In the genomic region with DNA sequence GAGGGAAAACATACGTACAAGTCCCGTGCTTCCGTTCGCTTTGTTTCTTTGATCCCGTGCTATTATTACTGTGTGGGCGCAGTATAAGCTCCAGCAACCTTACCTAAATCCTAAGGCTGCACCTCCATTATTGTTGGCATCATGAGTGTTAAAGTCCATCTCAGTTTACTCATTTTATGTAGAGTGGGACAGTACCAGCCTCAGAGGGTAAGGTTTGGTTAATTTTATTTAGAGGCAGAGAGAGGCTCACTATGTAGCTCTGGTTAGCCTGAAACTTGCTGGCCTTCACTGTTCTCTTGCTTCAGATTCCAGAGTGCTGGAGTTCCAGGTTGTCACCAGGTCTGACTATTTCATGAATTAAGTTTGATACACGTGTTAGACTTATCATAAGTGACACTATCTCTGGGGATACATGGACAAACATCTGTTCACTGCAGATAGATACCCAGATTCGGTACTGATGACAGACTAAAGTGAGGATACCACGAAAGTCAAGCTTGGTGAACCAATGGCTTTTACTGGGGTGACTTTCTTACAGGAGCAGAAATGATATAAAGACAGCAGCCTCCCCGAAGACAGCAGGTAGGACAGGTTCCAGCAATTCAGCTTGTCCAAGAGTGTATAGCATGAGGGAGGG, we compare ENCODE assay signal across 12 mouse cellular contexts. TPM values are rescaled to one million over a fixed set of nuclear protein-coding genes. Genes with fewer than 3 reads are reported as not detected.
DNase-seq lines count a peak whose midpoint lies in the region; ATAC-seq lines count a peak whose summit lies in the region.
"Had no signal": no experiment of that assay in that cellular context is flagged by ENCODE, and none has a peak within 500 bp of the region (broad histone marks: within the 10 kb centered on the region; RNA-seq: fewer than 3 reads in every experiment).

No protein-coding gene starts in this region.

- H3K27me3 ChIP-seq in heart, embryonic 15.5 days = no peaks in the 10 kb centered on the region
- no peaks in the 10 kb centered on the region; the same call in 1 of the 2 replicates for H3K27me3 ChIP-seq in midbrain, embryonic 15.5 days (replicated peaks)
- H3K27me3 ChIP-seq in midbrain, embryonic 13.5 days = no peaks in the 10 kb centered on the region
- H3K27me3 ChIP-seq in limb, embryonic 13.5 days = no peaks in the 10 kb centered on the region
- H3K27me3 ChIP-seq: hindbrain, embryonic 15.5 days had no signal

- H3K9me3 ChIP-seq in heart, embryonic 15.5 days (replicated peaks) = no peaks in the 10 kb centered on the region
- no peaks in the 10 kb centered on the region for H3K9me3 ChIP-seq in midbrain, embryonic 15.5 days
- H3K9me3 ChIP-seq in midbrain, embryonic 13.5 days = no peaks in the 10 kb centered on the region
- H3K9me3 ChIP-seq in limb, embryonic 13.5 days = no peaks in the 10 kb centered on the region
- H3K9me3 ChIP-seq: hindbrain, embryonic 15.5 days had no signal

- H3K9ac ChIP-seq in heart, embryonic 15.5 days = no peak overlapping the region
- no peak overlapping the region for H3K9ac ChIP-seq in midbrain, embryonic 15.5 days
- H3K9ac ChIP-seq in midbrain, embryonic 13.5 days (replicated peaks) = no peak overlapping the region
- H3K9ac ChIP-seq in limb, embryonic 13.5 days = no peak overlapping the region

- peak overlapping the region; percentile 97; the same call in 1 of the 2 replicates for H3K4me3 ChIP-seq in heart, embryonic 15.5 days
- H3K4me3 ChIP-seq in midbrain, embryonic 15.5 days = peak overlapping the region; percentile 78; the same call in 1 of the 2 replicates
- no peak overlapping the region for H3K4me3 ChIP-seq in midbrain, embryonic 13.5 days (replicated peaks)
- H3K4me3 ChIP-seq in limb, embryonic 13.5 days = no peak overlapping the region

- peaks cover 24% of the 10 kb centered on the region for H3K4me1 ChIP-seq in heart, embryonic 15.5 days (replicated peaks)
- peaks cover 15% of the 10 kb centered on the region for H3K4me1 ChIP-seq in midbrain, embryonic 15.5 days
- peaks cover 15% of the 10 kb centered on the region for H3K4me1 ChIP-seq in midbrain, embryonic 13.5 days (replicated peaks)
- peaks cover 19% of the 10 kb centered on the region for H3K4me1 ChIP-seq in limb, embryonic 13.5 days

- no peak overlapping the region; the same call in 1 of the 2 replicates for H3K4me2 ChIP-seq in heart, embryonic 15.5 days
- no peak overlapping the region for H3K4me2 ChIP-seq in midbrain, embryonic 15.5 days
- no peak overlapping the region for H3K4me2 ChIP-seq in midbrain, embryonic 13.5 days (replicated peaks)
- peak overlapping the region; percentile 78 for H3K4me2 ChIP-seq in limb, embryonic 13.5 days (replicated peaks)

- DNase-seq in heart, adult 8-10 months (ENCODE audit: low spot score) = no peak
- DNase-seq in thymus, adult 18-20 months = no peak
- DNase-seq in testis, postnatal 10 days (ENCODE audit: low spot score) = no peak
- DNase-seq: adrenal gland, postnatal 10 days; cerebellum, postnatal 25 days; right cerebral cortex, postnatal 25 days; thymus, postnatal 36 days had no signal

- peaks cover 6% of the 10 kb centered on the region for H3K36me3 ChIP-seq in heart, embryonic 15.5 days
- no peaks in the 10 kb centered on the region for H3K36me3 ChIP-seq in midbrain, embryonic 15.5 days (replicated peaks)
- H3K36me3 ChIP-seq in midbrain, embryonic 13.5 days = peaks cover 2% of the 10 kb centered on the region; the same call in 1 of the 2 replicates
- peaks cover 3% of the 10 kb centered on the region; the same call in 1 of the 2 replicates for H3K36me3 ChIP-seq in limb, embryonic 13.5 days

- H3K27ac ChIP-seq in heart, embryonic 15.5 days = no peak overlapping the region
- H3K27ac ChIP-seq in midbrain, embryonic 15.5 days = no peak overlapping the region
- H3K27ac ChIP-seq in midbrain, embryonic 13.5 days = no peak overlapping the region
- H3K27ac ChIP-seq in limb, embryonic 13.5 days = no peak overlapping the region

- WGBS in heart, embryonic 15.5 days = 77% methylated on average over 10 of the region's 10 CpGs
- WGBS in midbrain, embryonic 15.5 days = 87% methylated on average over 10 of the region's 10 CpGs
- 88% methylated on average over 10 of the region's 10 CpGs for WGBS in midbrain, embryonic 13.5 days
- WGBS in limb, embryonic 13.5 days = 82% methylated on average over 10 of the region's 10 CpGs

- no peak for ATAC-seq in heart, embryonic 15.5 days (replicated peaks; ENCODE audit: insufficient number of reproducible peaks, insufficient read depth, low FRiP score, low read depth)
- no peak for ATAC-seq in midbrain, embryonic 15.5 days (replicated peaks)
- ATAC-seq in midbrain, embryonic 13.5 days = no peak
- ATAC-seq in limb, embryonic 13.5 days (ENCODE audit: low FRiP score, low read depth) = no peak

RNA-seq across cellular contexts. Expression of a gene that starts 1.2 kb away (rescaled TPM):
- 27.8 TPM in 2 replicates for polyA plus RNA-seq in heart, embryonic 15.5 days (2015; fragmentation: Nextera tagmentation; extraction: Ambion mirVana)
- 10 to 100 TPM; 29.2 to 31.6 (median 31.1) TPM for total RNA-seq in heart, adult 8-10 months (2022)
- polyA plus RNA-seq in midbrain, embryonic 15.5 days (2015; fragmentation: Nextera tagmentation; extraction: Ambion mirVana) = 30.3 and 30.5 TPM in 2 replicates
- polyA plus RNA-seq in midbrain, embryonic 13.5 days (2015; fragmentation: Nextera tagmentation; extraction: Ambion mirVana) = 27.7 and 31.9 TPM in 2 replicates
- polyA plus RNA-seq in limb, embryonic 13.5 days (2015; fragmentation: Nextera tagmentation; extraction: Ambion mirVana) = 45.8 and 46.0 TPM in 2 replicates

RNA-seq across cellular contexts. Expression of a gene that starts 14.1 kb away (rescaled TPM):
- polyA plus RNA-seq in heart, embryonic 15.5 days (2015; fragmentation: Nextera tagmentation; extraction: Ambion mirVana) = 0.09 and 0.19 TPM in 2 replicates
- total RNA-seq in heart, adult 8-10 months (2022) = not detected
- 0.26 and 0.35 TPM in 2 replicates for polyA plus RNA-seq in midbrain, embryonic 15.5 days (2015; fragmentation: Nextera tagmentation; extraction: Ambion mirVana)
- 0.15 and 0.19 TPM in 2 replicates for polyA plus RNA-seq in midbrain, embryonic 13.5 days (2015; fragmentation: Nextera tagmentation; extraction: Ambion mirVana)
- 1.2 TPM in 2 replicates for polyA plus RNA-seq in limb, embryonic 13.5 days (2015; fragmentation: Nextera tagmentation; extraction: Ambion mirVana)
- total RNA-seq: adrenal gland, postnatal 10 days had no signal

RNA-seq across cellular contexts. Expression of a gene that starts 40.7 kb away (rescaled TPM):
- polyA plus RNA-seq in heart, embryonic 15.5 days (2015; fragmentation: Nextera tagmentation; extraction: Ambion mirVana) = 22.0 and 25.3 TPM in 2 replicates
- total RNA-seq in heart, adult 8-10 months (2022) = 10 to 100 TPM; 12.0 to 17.2 (median 16.2) TPM
- polyA plus RNA-seq in midbrain, embryonic 15.5 days (2015; fragmentation: Nextera tagmentation; extraction: Ambion mirVana) = 30.7 and 33.7 TPM in 2 replicates
- 33.4 and 34.6 TPM in 2 replicates for polyA plus RNA-seq in midbrain, embryonic 13.5 days (2015; fragmentation: Nextera tagmentation; extraction: Ambion mirVana)
- polyA plus RNA-seq in limb, embryonic 13.5 days (2015; fragmentation: Nextera tagmentation; extraction: Ambion mirVana) = 31.1 and 32.5 TPM in 2 replicates

Comparison
In these comparisons a context has a peak if more than half of its experiments do, and no peak if none do; other contexts are left out.
1. H3K4me3 ChIP-seq: peak in heart, embryonic 15.5 days (single experiment) and midbrain, embryonic 15.5 days (single experiment); none in midbrain, embryonic 13.5 days (single experiment) and limb, embryonic 13.5 days (single experiment).